Mouse (Mus musculus): ENCODE measurements around the gene Xrcc3.

DNA sequence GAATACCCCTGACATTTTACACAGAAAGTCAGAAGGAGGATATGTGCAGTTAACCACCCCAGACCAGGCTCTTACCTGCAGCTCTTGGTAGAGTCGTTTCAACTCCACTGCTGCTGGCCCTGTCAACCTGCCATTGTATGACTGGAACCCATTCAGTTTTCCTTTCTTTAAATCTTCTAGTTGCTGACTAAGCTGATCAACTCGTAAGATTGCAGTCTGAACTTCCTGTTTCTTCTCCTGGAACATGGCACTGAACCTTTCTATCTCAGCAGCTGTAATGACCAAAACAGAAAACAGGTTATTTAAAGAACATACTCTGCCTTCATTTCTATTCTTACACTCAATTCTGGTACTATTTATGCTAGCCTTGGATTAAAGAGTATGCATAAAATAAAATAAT lies 29.8 kb upstream of the Xrcc3 start:
- no peak for TF ChIP-seq POLR2A (IDR thresholded peaks at IDR 0.05; ENCODE audit: low read depth, low read length)
- TF ChIP-seq CTCF (conservative IDR thresholded peaks at IDR 0.05; ENCODE audit: insufficient read depth, insufficient read length, low read depth, low read length) = no peak
